Mouse (Mus musculus): ENCODE data around the gene Il12rb1.

GRCm38 (mm10) chr8:70820101-70820935 lies 12.1 kb downstream of the Il12rb1 start:
- TF ChIP-seq CTCF (IDR thresholded peaks at IDR 0.05) (no peak), EP300 (IDR thresholded peaks at IDR 0.05; ENCODE audit: insufficient read depth, low read depth, low read length) (no peak), POLR2A (IDR thresholded peaks at IDR 0.05; ENCODE audit: insufficient read depth, low read depth, low read length) (no peak)
